Mouse (Mus musculus): ENCODE results near the gene Pop7.

- TF ChIP-seq CTCF (IDR thresholded peaks at IDR 0.05; ENCODE audit: extremely low read depth, insufficient read length, insufficient replicate concordance, low read depth, low read length) (no peak), POLR2A (IDR thresholded peaks at IDR 0.05; ENCODE audit: low read depth, low read length) (no peak)
Measured at GRCm38 (mm10) chr5:137527413-137527812, 25.1 kb upstream of the Pop7 start.

All from small intestine, adult 2 months (tissue).